In genomic region chr7:142437324-142437723, GRCm38 (mm10) we compare ENCODE assay signal across 10 mouse cellular contexts. TPM values are rescaled to one million over a fixed set of nuclear protein-coding genes. Genes with fewer than 3 reads are reported as not detected.
DNase-seq lines count a peak whose midpoint lies in the region; ATAC-seq lines count a peak whose summit lies in the region.
"Had no signal": no experiment of that assay in that cellular context is flagged by ENCODE, and none has a peak within 500 bp of the region (broad histone marks: within the 10 kb centered on the region; RNA-seq: fewer than 3 reads in every experiment).

No protein-coding gene starts in this region.

- H3K4me2 ChIP-seq in embryonic facial prominence, embryonic 15.5 days (replicated peaks) = no peak overlapping the region
- H3K4me2 ChIP-seq: liver, embryonic 13.5 days had no signal

- H3K27me3 ChIP-seq in embryonic facial prominence, embryonic 15.5 days = no peaks in the 10 kb centered on the region

- H3K9ac ChIP-seq in embryonic facial prominence, embryonic 15.5 days = no peak overlapping the region
- H3K9ac ChIP-seq: liver, embryonic 13.5 days had no signal

- H3K27ac ChIP-seq in embryonic facial prominence, embryonic 15.5 days (replicated peaks) = peak overlapping the region; percentile 81
- H3K27ac ChIP-seq: liver, embryonic 13.5 days had no signal

- H3K36me3 ChIP-seq in embryonic facial prominence, embryonic 15.5 days = no peaks in the 10 kb centered on the region
- H3K36me3 ChIP-seq: liver, embryonic 13.5 days had no signal

- peak; percentile 8; the same call in 1 of the 2 replicates for ATAC-seq in embryonic facial prominence, embryonic 15.5 days (ENCODE audit: insufficient number of reproducible peaks, low FRiP score, low TSS enrichment, low read depth)
- no peak for ATAC-seq in monocyte, adult 5-6 weeks (replicated peaks; ENCODE audit: insufficient number of reproducible peaks, low FRiP score, low TSS enrichment, poor library complexity, severe bottlenecking)

- peak; percentile 46 for DNase-seq in gastrocnemius, postnatal 14 days
- no peak for DNase-seq in gastrocnemius, adult 8-10 months (ENCODE audit: low spot score in 2 of 2)
- peak; percentile 68 for DNase-seq in 416B (ENCODE audit: low read depth)
- DNase-seq in lung, postnatal 10 days = peak; percentile 63
- DNase-seq in left cerebral cortex, postnatal 36 days (ENCODE audit: low spot score in 2 of 2) = no peak
- DNase-seq in left cerebral cortex, adult 8-10 months (ENCODE audit: low spot score in 2 of 2) = no peak
- DNase-seq: gastrocnemius, postnatal 25 days; liver, embryonic 13.5 days had no signal

- peaks cover 66% of the 10 kb centered on the region for H3K4me1 ChIP-seq in embryonic facial prominence, embryonic 15.5 days

- WGBS in embryonic facial prominence, embryonic 15.5 days = 66% methylated on average over 5 of the region's 5 CpGs

- H3K4me3 ChIP-seq in embryonic facial prominence, embryonic 15.5 days (replicated peaks) = no peak overlapping the region
- H3K4me3 ChIP-seq: liver, embryonic 13.5 days had no signal

- no peaks in the 10 kb centered on the region for H3K9me3 ChIP-seq in embryonic facial prominence, embryonic 15.5 days (replicated peaks)
- H3K9me3 ChIP-seq: liver, embryonic 13.5 days had no signal

- intact Hi-C loops in gastrocnemius, postnatal 14 days (cut with DNase I; ENCODE audit: low total_unique reads) = loop anchor here (10.0 kb wide), 1 partner anchor 147 kb away; no protein-coding TSS in a partner anchor
- intact Hi-C loops in left cerebral cortex, postnatal 36 days (cut with DNase I) = no loop called here

RNA-seq across cellular contexts. Expression of gene Syt8, which starts 2.7 kb away (rescaled TPM):
- not detected for total RNA-seq in gastrocnemius, postnatal 14 days (2021)
- not detected for total RNA-seq in gastrocnemius, adult 8-10 months (2022)
- 3.9 and 4.5 TPM in 2 replicates for polyA plus RNA-seq in embryonic facial prominence, embryonic 15.5 days (2015; fragmentation: Nextera tagmentation; extraction: Ambion mirVana)
- not detected in 3 replicates for total RNA-seq in monocyte, adult 5-6 weeks (2017)
- not detected for total RNA-seq in left cerebral cortex, postnatal 36 days (2021)
- total RNA-seq in left cerebral cortex, adult 8-10 months (2022) = not detected
- total RNA-seq: gastrocnemius, postnatal 25 days had no signal
- polyA plus RNA-seq: liver, embryonic 13.5 days had no signal

RNA-seq across cellular contexts. Expression of gene Tnni2, which starts 4.3 kb away (rescaled TPM):
- total RNA-seq in gastrocnemius, postnatal 14 days (2021) = over 10,000 TPM; 14,029 to 14,677 TPM
- over 10,000 TPM; 16,943 to 22,105 (median 19,624) TPM for total RNA-seq in gastrocnemius, adult 8-10 months (2022)
- polyA plus RNA-seq in embryonic facial prominence, embryonic 15.5 days (2015; fragmentation: Nextera tagmentation; extraction: Ambion mirVana) = 169 and 228 TPM in 2 replicates
- 7.5 to 20.6 TPM (median 11.3 TPM) in 3 replicates for total RNA-seq in monocyte, adult 5-6 weeks (2017)
- under 1 TPM in 1 of 2 experiments, not detected in 1; 0.69 TPM for total RNA-seq in left cerebral cortex, postnatal 36 days (2021)
- total RNA-seq in left cerebral cortex, adult 8-10 months (2022) = 1 to 10 TPM; 1.9 to 9.6 (median 5.2) TPM

RNA-seq across cellular contexts. Expression of gene Lsp1, which starts 23.3 kb away (rescaled TPM):
- 10 to 100 TPM; 22.2 to 35.0 TPM for total RNA-seq in gastrocnemius, postnatal 14 days (2021)
- total RNA-seq in gastrocnemius, adult 8-10 months (2022) = 10 to 100 TPM; 22.8 to 39.1 (median 34.1) TPM
- 49.3 and 58.9 TPM in 2 replicates for polyA plus RNA-seq in embryonic facial prominence, embryonic 15.5 days (2015; fragmentation: Nextera tagmentation; extraction: Ambion mirVana)
- total RNA-seq in monocyte, adult 5-6 weeks (2017) = 1,011 to 1,374 TPM (median 1,247 TPM) in 3 replicates
- 1 to 10 TPM; 8.1 to 8.7 TPM for total RNA-seq in left cerebral cortex, postnatal 36 days (2021)
- total RNA-seq in left cerebral cortex, adult 8-10 months (2022) = 10 to 100 TPM; 10.8 to 18.8 (median 13.9) TPM

RNA-seq across cellular contexts. Expression of gene Ctsd, which starts 49.5 kb away (rescaled TPM):
- total RNA-seq in gastrocnemius, postnatal 14 days (2021) = 100 to 1,000 TPM; 268 to 284 TPM
- total RNA-seq in gastrocnemius, adult 8-10 months (2022) = 100 to 1,000 TPM; 443 to 485 (median 471) TPM
- 374 and 387 TPM in 2 replicates for polyA plus RNA-seq in embryonic facial prominence, embryonic 15.5 days (2015; fragmentation: Nextera tagmentation; extraction: Ambion mirVana)
- 304 to 518 TPM (median 326 TPM) in 3 replicates for total RNA-seq in monocyte, adult 5-6 weeks (2017)
- 100 to 1,000 TPM; 297 to 348 TPM for total RNA-seq in left cerebral cortex, postnatal 36 days (2021)
- 1,000 to 10,000 TPM in 1 of 4 experiments, 100 to 1,000 TPM in 3; 328 to 1,203 (median 591) TPM for total RNA-seq in left cerebral cortex, adult 8-10 months (2022)

RNA-seq across cellular contexts. Expression of gene Gm49369, which starts 54.9 kb away (rescaled TPM):
- 1 to 10 TPM; 1.0 to 4.1 TPM for total RNA-seq in gastrocnemius, postnatal 14 days (2021)
- total RNA-seq in gastrocnemius, adult 8-10 months (2022) = 1 to 10 TPM; 1.7 to 8.5 (median 4.8) TPM
- polyA plus RNA-seq in embryonic facial prominence, embryonic 15.5 days (2015; fragmentation: Nextera tagmentation; extraction: Ambion mirVana) = not detected in 2 replicates
- total RNA-seq in monocyte, adult 5-6 weeks (2017) = 242 to 452 TPM (median 290 TPM) in 3 replicates
- total RNA-seq in left cerebral cortex, postnatal 36 days (2021) = 1 to 10 TPM in 1 of 2 experiments, not detected in 1; 4.6 TPM
- 10 to 100 TPM in 2 of 4 experiments, 1 to 10 TPM in 1, not detected in 1; 2.2 to 24.0 (median 19.7) TPM for total RNA-seq in left cerebral cortex, adult 8-10 months (2022)
- polyA plus RNA-seq: liver, embryonic 13.5 days had no signal

Comparison
In these comparisons a context has a peak if more than half of its experiments do, and no peak if none do; other contexts are left out.
1. DNase-seq: peak in gastrocnemius, postnatal 14 days (single experiment), 416B (single experiment) and lung, postnatal 10 days (single experiment); none in gastrocnemius, adult 8-10 months (0 of 2), left cerebral cortex, postnatal 36 days (0 of 2) and left cerebral cortex, adult 8-10 months (0 of 2).
2. RNA of gene Tnni2, which starts 4.3 kb away (total RNA-seq): 16,943 to 22,105 TPM in gastrocnemius, adult 8-10 months and 14,029 to 14,677 TPM in gastrocnemius, postnatal 14 days; 7.5 to 20.6 TPM in monocyte, adult 5-6 weeks, 1.9 to 9.6 TPM in left cerebral cortex, adult 8-10 months and 0.69 TPM in left cerebral cortex, postnatal 36 days; every median in the first group is over 100 times any median in the second.
3. RNA of gene Lsp1, which starts 23.3 kb away (total RNA-seq): 1,011 to 1,374 TPM in monocyte, adult 5-6 weeks; 22.8 to 39.1 TPM in gastrocnemius, adult 8-10 months, 22.2 to 35.0 TPM in gastrocnemius, postnatal 14 days, 10.8 to 18.8 TPM in left cerebral cortex, adult 8-10 months and 8.1 to 8.7 TPM in left cerebral cortex, postnatal 36 days; every median in the first group is over 10 times any median in the second.